Mouse (Mus musculus) limb, embryonic 15.5 days (tissue): Measurements from ENCODE around the gene Ankmy2. TPM values are rescaled to one million over a fixed set of nuclear protein-coding genes. Genes with fewer than 3 reads are reported as not detected.

Experiments used
- ATAC-seq: fragments of 200-750 bp; cut with Nextera tagmentation; 2 replicates; pipeline ENCODE4 v1.8.0; 2017; ENCODE audit warnings: low read depth, moderate TSS enrichment; ENCODE audit not compliant: insufficient number of reproducible peaks, low FRiP score, low TSS enrichment
- H3K27ac ChIP-seq: fragments of 300-500 bp; sonication (generic); 2 replicates; pipeline ENCODE4 v1.5.1; 2015; ENCODE audit warnings: moderate library complexity, mild to moderate bottlenecking, inconsistent platforms
- H3K27me3 ChIP-seq: fragments of 300-500 bp; sonication (generic); 2 replicates; pipeline ENCODE4 v1.6.1; 2015; ENCODE audit warnings: inconsistent platforms
- H3K36me3 ChIP-seq: fragments of 300-500 bp; sonication (generic); 2 replicates; pipeline ENCODE4 v1.6.1; 2015; ENCODE audit warnings: inconsistent platforms
- H3K4me1 ChIP-seq: fragments of 300-500 bp; sonication (generic); 2 replicates; pipeline ENCODE4 v1.6.1; 2015; ENCODE audit warnings: inconsistent platforms
- H3K4me2 ChIP-seq: fragments of 300-500 bp; sonication (generic); 2 replicates; pipeline ENCODE4 v1.6.1; 2015; ENCODE audit warnings: mild to moderate bottlenecking, inconsistent platforms
- H3K4me3 ChIP-seq: fragments of 300-500 bp; sonication (generic); 2 replicates; pipeline ENCODE4 v1.5.1; 2015; ENCODE audit warnings: mild to moderate bottlenecking, inconsistent platforms
- H3K9ac ChIP-seq: fragments of 300-500 bp; sonication (generic); 2 replicates; pipeline ENCODE4 v1.6.1; 2015; ENCODE audit warnings: inconsistent platforms
- H3K9me3 ChIP-seq: fragments of 300-500 bp; sonication (generic); 2 replicates; pipeline ENCODE4 v1.6.1; 2016; ENCODE audit warnings: inconsistent platforms
- WGBS: fragments of 180-500 bp; shearing (Covaris S2); methylation state at CpG from one replicate; pipeline ENCODE4 v1.1.7; 2015; 5-methylcytosine and 5-hydroxymethylcytosine counted together
- polyA plus RNA-seq: library from polyadenylated mRNA; unstranded; fragments of >200 nt; fragmentation: Nextera tagmentation; extraction: Ambion mirVana; gene quantifications from 2 replicates; pipeline ENCODE4 v1.2.1, GENCODE M21; 2015

The Ankmy2 gene
- 33.2 and 33.9 TPM in 2 replicates for polyA plus RNA-seq

GRCm38 (mm10) chr12:36156637-36157303 lies at the start of gene Ankmy2:
Ankmy2 (plus strand) TSS chr12:36157114.
- H3K4me1 ChIP-seq, result peaks cover 23% of the 10 kb centered on the region
- peak within 1 kb of the TSS; percentile 80 for H3K9ac ChIP-seq
- peak within 1 kb of the TSS; percentile 97 for H3K4me3 ChIP-seq
- peak within 1 kb of the TSS; percentile 70 for H3K4me2 ChIP-seq
- ATAC-seq, result peak; percentile 97
- WGBS, result under 1% methylated on average over 42 of the region's 42 CpGs
- H3K27me3 ChIP-seq, result no peaks in the 10 kb centered on the region
- H3K9me3 ChIP-seq, result no peaks in the 10 kb centered on the region
- H3K36me3 ChIP-seq, result no peaks in the 10 kb centered on the region
- peak within 1 kb of the TSS; percentile 96 for H3K27ac ChIP-seq

GRCm38 (mm10) chr12:36108442-36108841 lies 48.5 kb upstream of the Ankmy2 start:
- no peaks in the 10 kb centered on the region for H3K4me1 ChIP-seq
- no peak overlapping the region for H3K9ac ChIP-seq
- no peaks in the 10 kb centered on the region for H3K9me3 ChIP-seq
- H3K27me3 ChIP-seq, result no peaks in the 10 kb centered on the region
- no peak overlapping the region for H3K4me3 ChIP-seq
- H3K36me3 ChIP-seq, result peaks cover 65% of the 10 kb centered on the region
- H3K4me2 ChIP-seq, result no peak overlapping the region
- no peak overlapping the region for H3K27ac ChIP-seq
- ATAC-seq, result no peak
- WGBS, result 96% methylated on average over 5 of the region's 5 CpGs

GRCm38 (mm10) chr12:36110457-36110856 lies 46.5 kb upstream of the Ankmy2 start:
- Histone ChIP-seq H3K9me3 (no peaks in the 10 kb centered on the region), H3K27me3 (no peaks in the 10 kb centered on the region), H3K4me2 (no peak overlapping the region), H3K9ac (no peak overlapping the region), H3K27ac (no peak overlapping the region), H3K4me1 (no peaks in the 10 kb centered on the region), H3K36me3 (peaks cover 76% of the 10 kb centered on the region), H3K4me3 (no peak overlapping the region)
- 83% methylated on average over 5 of the region's 5 CpGs for WGBS
- no peak for ATAC-seq

GRCm38 (mm10) chr12:36111110-36111509 lies 45.8 kb upstream of the Ankmy2 start:
- 93% methylated on average over 5 of the region's 5 CpGs for WGBS

GRCm38 (mm10) chr12:36112081-36112480 lies 44.8 kb upstream of the Ankmy2 start:
- Histone ChIP-seq H3K9me3 (no peaks in the 10 kb centered on the region), H3K4me3 (no peak overlapping the region), H3K4me2 (no peak overlapping the region), H3K27ac (no peak overlapping the region), H3K4me1 (no peaks in the 10 kb centered on the region), H3K36me3 (peaks cover 74% of the 10 kb centered on the region), H3K9ac (no peak overlapping the region), H3K27me3 (no peaks in the 10 kb centered on the region)
- WGBS, result 88% methylated on average over 3 of the region's 3 CpGs
- ATAC-seq, result no peak

More at GRCm38 (mm10) chr12:36111110-36111509, 45.8 kb upstream of the Ankmy2 start:
- H3K9ac ChIP-seq, result no peak overlapping the region
- no peak overlapping the region for H3K4me3 ChIP-seq
- no peaks in the 10 kb centered on the region for H3K9me3 ChIP-seq
- H3K4me1 ChIP-seq, result no peaks in the 10 kb centered on the region
- H3K4me2 ChIP-seq, result no peak overlapping the region
- no peaks in the 10 kb centered on the region for H3K27me3 ChIP-seq
- H3K36me3 ChIP-seq, result peaks cover 78% of the 10 kb centered on the region
- H3K27ac ChIP-seq, result no peak overlapping the region
- no peak for ATAC-seq

GRCm38 (mm10) chr12:36117161-36117560 lies 39.8 kb upstream of the Ankmy2 start:
- no peaks in the 10 kb centered on the region for H3K4me1 ChIP-seq
- no peak overlapping the region for H3K27ac ChIP-seq
- no peak overlapping the region for H3K9ac ChIP-seq
- H3K9me3 ChIP-seq, result no peaks in the 10 kb centered on the region
- no peak overlapping the region for H3K4me2 ChIP-seq
- no peaks in the 10 kb centered on the region for H3K27me3 ChIP-seq
- H3K4me3 ChIP-seq, result no peak overlapping the region
- WGBS, result 92% methylated on average over 6 of the region's 6 CpGs
- peaks cover 54% of the 10 kb centered on the region for H3K36me3 ChIP-seq
- ATAC-seq, result no peak

GRCm38 (mm10) chr12:36119244-36119643 lies 37.7 kb upstream of the Ankmy2 start:
- no peaks in the 10 kb centered on the region for H3K27me3 ChIP-seq
- WGBS, result 93% methylated on average over 3 of the region's 3 CpGs
- H3K27ac ChIP-seq, result no peak overlapping the region
- H3K36me3 ChIP-seq, result peaks cover 51% of the 10 kb centered on the region
- no peak for ATAC-seq
- no peak overlapping the region for H3K4me3 ChIP-seq
- H3K4me1 ChIP-seq, result no peaks in the 10 kb centered on the region
- no peak overlapping the region for H3K9ac ChIP-seq
- no peaks in the 10 kb centered on the region for H3K9me3 ChIP-seq
- H3K4me2 ChIP-seq, result no peak overlapping the region

- no peaks in the 10 kb centered on the region for H3K9me3 ChIP-seq
Observed at GRCm38 (mm10) chr12:36126049-36126448, 30.9 kb upstream of the Ankmy2 start.

GRCm38 (mm10) chr12:36129826-36130225 lies 27.1 kb upstream of the Ankmy2 start:
- WGBS, result 94% methylated on average over 5 of the region's 5 CpGs
- peaks cover 29% of the 10 kb centered on the region for H3K36me3 ChIP-seq

More at GRCm38 (mm10) chr12:36126049-36126448, 30.9 kb upstream of the Ankmy2 start:
- H3K27me3 ChIP-seq, result no peaks in the 10 kb centered on the region
- no peak overlapping the region for H3K4me2 ChIP-seq
- 83% methylated on average over 5 of the region's 5 CpGs for WGBS
- H3K4me3 ChIP-seq, result no peak overlapping the region
- no peak overlapping the region for H3K27ac ChIP-seq
- H3K9ac ChIP-seq, result no peak overlapping the region
- no peaks in the 10 kb centered on the region for H3K4me1 ChIP-seq
- peaks cover 31% of the 10 kb centered on the region for H3K36me3 ChIP-seq
- no peak for ATAC-seq

GRCm38 (mm10) chr12:36132254-36132653 lies 24.7 kb upstream of the Ankmy2 start:
- H3K9me3 ChIP-seq, result no peaks in the 10 kb centered on the region
- no peak overlapping the region for H3K9ac ChIP-seq
- H3K4me2 ChIP-seq, result no peak overlapping the region
- no peak overlapping the region for H3K4me3 ChIP-seq
- no peak for ATAC-seq
- no peaks in the 10 kb centered on the region for H3K4me1 ChIP-seq
- H3K27me3 ChIP-seq, result no peaks in the 10 kb centered on the region
- 89% methylated on average over 2 of the region's 2 CpGs for WGBS
- no peak overlapping the region for H3K27ac ChIP-seq
- H3K36me3 ChIP-seq, result peaks cover 29% of the 10 kb centered on the region

More at GRCm38 (mm10) chr12:36129826-36130225, 27.1 kb upstream of the Ankmy2 start:
- no peak overlapping the region for H3K4me3 ChIP-seq
- no peaks in the 10 kb centered on the region for H3K9me3 ChIP-seq
- no peaks in the 10 kb centered on the region for H3K27me3 ChIP-seq
- ATAC-seq, result no peak
- no peak overlapping the region for H3K9ac ChIP-seq
- H3K27ac ChIP-seq, result no peak overlapping the region
- no peaks in the 10 kb centered on the region for H3K4me1 ChIP-seq
- no peak overlapping the region for H3K4me2 ChIP-seq

GRCm38 (mm10) chr12:36132668-36133067 lies 24.2 kb upstream of the Ankmy2 start:
- Histone ChIP-seq H3K4me3 (no peak overlapping the region), H3K9ac (no peak overlapping the region), H3K27me3 (no peaks in the 10 kb centered on the region), H3K36me3 (peaks cover 29% of the 10 kb centered on the region), H3K4me2 (no peak overlapping the region), H3K9me3 (no peaks in the 10 kb centered on the region), H3K27ac (no peak overlapping the region), H3K4me1 (no peaks in the 10 kb centered on the region)
- 84% methylated on average over 3 of the region's 3 CpGs for WGBS
- ATAC-seq, result no peak

GRCm38 (mm10) chr12:36133547-36133946 lies 23.4 kb upstream of the Ankmy2 start:
- WGBS, result 89% methylated on average over 5 of the region's 5 CpGs
- no peaks in the 10 kb centered on the region for H3K9me3 ChIP-seq
- H3K4me2 ChIP-seq, result no peak overlapping the region
- no peaks in the 10 kb centered on the region for H3K27me3 ChIP-seq
- no peak overlapping the region for H3K4me3 ChIP-seq
- no peaks in the 10 kb centered on the region for H3K4me1 ChIP-seq
- ATAC-seq, result no peak
- H3K36me3 ChIP-seq, result peaks cover 29% of the 10 kb centered on the region
- no peak overlapping the region for H3K9ac ChIP-seq
- no peak overlapping the region for H3K27ac ChIP-seq
